Mouse (Mus musculus) small intestine, adult 2 months (tissue): ENCODE data around the gene Vps13d.

Experiments
- CTCF ChIP-seq: fragments of 200-500 bp; IDR thresholded peaks from 2 replicates; pipeline ENCODE4 v1.5.1; 2012; ENCODE audit warnings: low read depth, mild to moderate bottlenecking, control low read depth, inconsistent platforms, low read length, moderate library complexity, mixed read lengths; ENCODE audit not compliant: insufficient replicate concordance, insufficient read length; ENCODE audit errors: extremely low read depth
- POLR2A ChIP-seq: fragments of 200-500 bp; IDR thresholded peaks from 2 replicates; pipeline ENCODE4 v1.6.1; 2012; ENCODE audit warnings: low read depth, mild to moderate bottlenecking, control low read depth, inconsistent platforms, low read length, moderate library complexity

DNA sequence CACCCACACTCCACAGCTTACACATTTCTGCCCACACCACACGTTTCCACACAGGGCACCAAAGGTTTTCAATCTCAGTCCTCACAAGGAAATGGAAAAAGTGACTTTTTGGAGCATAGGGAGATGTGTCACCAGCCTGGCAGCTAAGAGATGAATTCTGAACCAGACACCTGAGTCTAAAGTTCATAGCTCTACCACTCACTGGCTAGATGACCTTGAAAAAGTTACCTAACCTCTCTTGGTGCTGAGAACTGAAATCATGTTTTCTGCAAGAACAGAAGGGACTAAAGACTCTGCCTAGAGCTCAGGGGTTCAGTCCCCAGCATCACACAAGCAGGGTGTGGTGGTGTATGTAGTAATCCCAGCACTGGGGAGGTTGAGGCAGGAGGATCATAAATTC lies 25.2 kb upstream of the Vps13d start:
- TF ChIP-seq CTCF (no peak), POLR2A (no peak)
